17 mouse cellular contexts compared by ENCODE assay signal in genomic region chr1:133021391-133021790, GRCm38 (mm10). TPM values are rescaled to one million over a fixed set of nuclear protein-coding genes. Genes with fewer than 3 reads are reported as not detected.
DNase-seq lines count a peak whose midpoint lies in the region; ATAC-seq and TF ChIP-seq lines count a peak whose summit lies in the region.
"Had no signal": no experiment of that assay in that cellular context is flagged by ENCODE, and none has a peak within 500 bp of the region (broad histone marks: within the 10 kb centered on the region; RNA-seq: fewer than 3 reads in every experiment).

No protein-coding gene starts in this region.

- no peak for ATAC-seq in hindbrain, postnatal 0 days
- no peak for ATAC-seq in hindbrain, embryonic 13.5 days (ENCODE audit: low FRiP score)
- no peak for ATAC-seq in megakaryocyte, adult 5-6 weeks (ENCODE audit: poor library complexity, severe bottlenecking)
- ATAC-seq in stomach, postnatal 0 days (ENCODE audit: low FRiP score, low TSS enrichment), result no peak
- ATAC-seq in erythroid progenitor cell, adult 5-6 weeks (replicated peaks; ENCODE audit: low FRiP score, poor library complexity, severe bottlenecking), result no peak

- H3K27ac ChIP-seq in hindbrain, postnatal 0 days, result no peak overlapping the region
- H3K27ac ChIP-seq in hindbrain, embryonic 13.5 days, result no peak overlapping the region
- H3K27ac ChIP-seq in ES-E14 (ENCODE audit: insufficient read depth, low read depth, low read length, poor library complexity, severe bottlenecking), result peak overlapping the region; percentile 99
- no peak overlapping the region for H3K27ac ChIP-seq in stomach, postnatal 0 days (replicated peaks)
- H3K27ac ChIP-seq: heart, embryonic 15.5 days; hindbrain, embryonic 12.5 days; neural tube, embryonic 13.5 days had no signal

- H3K9ac ChIP-seq in hindbrain, postnatal 0 days (replicated peaks; ENCODE audit: low read length), result no peak overlapping the region
- H3K9ac ChIP-seq in hindbrain, embryonic 13.5 days, result no peak overlapping the region
- H3K9ac ChIP-seq in ES-E14 (ENCODE audit: insufficient read depth, low read depth, low read length, poor library complexity, severe bottlenecking), result peak overlapping the region; percentile 70; the same call in 1 of the 2 replicates
- no peak overlapping the region for H3K9ac ChIP-seq in stomach, postnatal 0 days (ENCODE audit: low read length)
- H3K9ac ChIP-seq: heart, embryonic 15.5 days; hindbrain, embryonic 12.5 days; liver, embryonic 15.5 days; neural tube, embryonic 13.5 days had no signal

- no peak for TF ChIP-seq EP300 in stomach, postnatal 0 days (optimal IDR thresholded peaks at IDR 0.05)

- no peaks in the 10 kb centered on the region for H3K9me3 ChIP-seq in hindbrain, postnatal 0 days (ENCODE audit: low read length)
- H3K9me3 ChIP-seq in hindbrain, embryonic 13.5 days, result no peaks in the 10 kb centered on the region
- no peaks in the 10 kb centered on the region for H3K9me3 ChIP-seq in megakaryocyte, embryonic 14.5 days
- H3K9me3 ChIP-seq in ES-E14 (ENCODE audit: control insufficient read depth, insufficient read depth, low read depth, low read length), result no peaks in the 10 kb centered on the region
- no peaks in the 10 kb centered on the region for H3K9me3 ChIP-seq in stomach, postnatal 0 days (ENCODE audit: control insufficient read depth, low read length)
- H3K9me3 ChIP-seq: heart, embryonic 15.5 days; hindbrain, embryonic 12.5 days; liver, embryonic 15.5 days; neural tube, embryonic 13.5 days had no signal

- 93% methylated on average over 7 of the region's 7 CpGs for WGBS in hindbrain, postnatal 0 days
- 94% methylated on average over 7 of the region's 7 CpGs for WGBS in hindbrain, embryonic 13.5 days
- 89% methylated on average over 7 of the region's 7 CpGs for WGBS in stomach, postnatal 0 days

- H3K4me1 ChIP-seq in hindbrain, postnatal 0 days (ENCODE audit: insufficient read depth, low read length), result peaks cover 3% of the 10 kb centered on the region; the same call in 1 of the 2 replicates
- H3K4me1 ChIP-seq in hindbrain, embryonic 13.5 days (replicated peaks), result peaks cover 15% of the 10 kb centered on the region
- peaks cover 47% of the 10 kb centered on the region for H3K4me1 ChIP-seq in megakaryocyte, embryonic 14.5 days
- peaks cover 0 to 5% of the 10 kb centered on the region in 2 experiments; a peak in 1 of 4 replicates for H3K4me1 ChIP-seq in ES-E14 (ENCODE audit: control insufficient read depth in 2 of 2, insufficient read depth in 2 of 2, low read length in 2 of 2, poor library complexity in 1 of 2)
- H3K4me1 ChIP-seq in stomach, postnatal 0 days (replicated peaks; ENCODE audit: control insufficient read depth, insufficient read depth), result peaks cover 3% of the 10 kb centered on the region; the same call in 1 of the 2 replicates

- no peak overlapping the region for H3K4me3 ChIP-seq in hindbrain, postnatal 0 days (ENCODE audit: low read length)
- no peak overlapping the region for H3K4me3 ChIP-seq in hindbrain, embryonic 13.5 days
- peak overlapping the region; percentile 80 for H3K4me3 ChIP-seq in megakaryocyte, embryonic 14.5 days (replicated peaks)
- H3K4me3 ChIP-seq in ES-E14 (ENCODE audit: insufficient read depth in 1 of 2, low read depth in 1 of 2, low read length in 2 of 2, poor library complexity in 1 of 2, severe bottlenecking in 1 of 2), result peak overlapping the region; percentile 3 to 60; a peak in 3 of 4 replicates
- no peak overlapping the region for H3K4me3 ChIP-seq in stomach, postnatal 0 days (ENCODE audit: low read depth, low read length)
- H3K4me3 ChIP-seq: heart, embryonic 15.5 days; hindbrain, embryonic 12.5 days; liver, embryonic 15.5 days; neural tube, embryonic 13.5 days had no signal

- H3K36me3 ChIP-seq in hindbrain, postnatal 0 days (ENCODE audit: insufficient read depth, low read length), result peaks cover 3% of the 10 kb centered on the region; the same call in 1 of the 2 replicates
- peaks cover 20% of the 10 kb centered on the region for H3K36me3 ChIP-seq in hindbrain, embryonic 13.5 days
- H3K36me3 ChIP-seq in megakaryocyte, embryonic 14.5 days (replicated peaks; ENCODE audit: low read length), result peaks cover 42% of the 10 kb centered on the region
- H3K36me3 ChIP-seq in ES-E14 (ENCODE audit: control insufficient read depth, insufficient read depth, low read length, poor library complexity, severe bottlenecking), result peaks cover 7% of the 10 kb centered on the region
- no peaks in the 10 kb centered on the region for H3K36me3 ChIP-seq in stomach, postnatal 0 days (ENCODE audit: control insufficient read depth, insufficient read depth, low read length)

- H3K4me2 ChIP-seq in hindbrain, postnatal 0 days (ENCODE audit: low read depth, low read length), result no peak overlapping the region
- no peak overlapping the region for H3K4me2 ChIP-seq in hindbrain, embryonic 13.5 days
- H3K4me2 ChIP-seq in stomach, postnatal 0 days (replicated peaks; ENCODE audit: low read depth), result no peak overlapping the region
- H3K4me2 ChIP-seq: heart, embryonic 15.5 days; hindbrain, embryonic 12.5 days; liver, embryonic 15.5 days; neural tube, embryonic 13.5 days had no signal

- TF ChIP-seq CTCF in hindbrain, postnatal 0 days (IDR thresholded peaks at IDR 0.05; ENCODE audit: low read depth), result 0 out of 2 replicates have a peak, but pooled peaks have one; percentile 16
- peak; percentile 40; the same call in 1 of the 2 replicates for TF ChIP-seq CTCF in stomach, postnatal 0 days (IDR thresholded peaks at IDR 0.05; ENCODE audit: low read depth)

- H3K27me3 ChIP-seq in hindbrain, postnatal 0 days (ENCODE audit: insufficient read depth, low read length), result no peaks in the 10 kb centered on the region
- H3K27me3 ChIP-seq in hindbrain, embryonic 13.5 days, result no peaks in the 10 kb centered on the region
- H3K27me3 ChIP-seq in megakaryocyte, embryonic 14.5 days (replicated peaks), result no peaks in the 10 kb centered on the region
- H3K27me3 ChIP-seq in stomach, postnatal 0 days (ENCODE audit: control insufficient read depth, insufficient read depth, low read length), result no peaks in the 10 kb centered on the region
- H3K27me3 ChIP-seq: heart, embryonic 15.5 days; hindbrain, embryonic 12.5 days; liver, embryonic 15.5 days; neural tube, embryonic 13.5 days had no signal

- DNase-seq in hindbrain, postnatal 0 days (ENCODE audit: low spot score), result no peak
- DNase-seq in ES-E14 (ENCODE audit: low read depth, low spot score), result no peak
- no peak for DNase-seq in stomach, postnatal 0 days (ENCODE audit: low spot score)
- DNase-seq: cerebellum, adult 11-12 months; cerebellum, postnatal 36 days; kidney, adult 18-20 months; kidney, postnatal 36 days; left cerebral cortex, postnatal 4 days; thymus, adult 2 months had no signal

- in situ Hi-C loops in ES-E14 (cut with MboI; ENCODE audit: low sequenced_read_pairs in 2 of 2, unreplicated experiment in 2 of 2), result no loop called here

TF ChIP-seq in ES-E14, 5 proteins besides CTCF, POLR2A, EP300 and RAD21:
- TF ChIP-seq ZNF384 (IDR thresholded peaks at IDR 0.05; ENCODE audit: low read depth, low read length) (no peak), HCFC1 (IDR thresholded peaks at IDR 0.05; ENCODE audit: borderline replicate concordance, insufficient read depth, low read length) (no peak), ZC3H11A (IDR thresholded peaks at IDR 0.05; ENCODE audit: borderline replicate concordance, low read depth, low read length) (no peak), MAFK (IDR thresholded peaks at IDR 0.05; ENCODE audit: insufficient read depth, low read depth, low read length) (no peak), CHD2 (IDR thresholded peaks at IDR 0.05; ENCODE audit: low read depth, low read length) (no peak)

RNA-seq across cellular contexts. Expression of gene Mdm4, which starts 9.0 kb away (rescaled TPM):
- 55.3 and 61.3 TPM in 2 replicates for total RNA-seq in hindbrain, postnatal 0 days (2014; rRNA removed)
- 29.1 and 32.2 TPM in 2 replicates for polyA plus RNA-seq in hindbrain, postnatal 0 days (2015; fragmentation: Nextera tagmentation; extraction: Ambion mirVana)
- 41.5 and 48.0 TPM in 2 replicates for polyA plus RNA-seq in hindbrain, embryonic 13.5 days (2015; fragmentation: Nextera tagmentation; extraction: Ambion mirVana)
- 7.3 TPM in 1 of 2 replicates, not detected in the other for polyA plus RNA-seq in megakaryocyte, embryonic 14.5 days (2012; ENCODE audit: insufficient read depth, low replicate concordance)
- 66.6 and 69.0 TPM in 2 replicates for total RNA-seq in megakaryocyte, adult 5-6 weeks (2015)
- 88.5 and 97.9 TPM in 2 replicates for total RNA-seq in megakaryocyte, adult 5-6 weeks (2017)
- 136 and 254 TPM in 2 replicates for total RNA-seq in ES-E14 (2012; rRNA removed)
- polyA plus RNA-seq in stomach, postnatal 0 days (2015; fragmentation: Nextera tagmentation; extraction: Ambion mirVana), result 11.1 and 11.3 TPM in 2 replicates
- total RNA-seq in erythroid progenitor cell, adult 5-6 weeks (2015; ENCODE audit: low replicate concordance), result 92.3 and 118 TPM in 2 replicates
- 148 and 163 TPM in 2 replicates for total RNA-seq in erythroid progenitor cell, adult 5-6 weeks (2017; ENCODE audit: low replicate concordance)

RNA-seq across cellular contexts. Expression of gene Pik3c2b, which starts 24.1 kb away (rescaled TPM):
- total RNA-seq in hindbrain, postnatal 0 days (2014; rRNA removed), result 20.7 and 23.0 TPM in 2 replicates
- polyA plus RNA-seq in hindbrain, postnatal 0 days (2015; fragmentation: Nextera tagmentation; extraction: Ambion mirVana), result 7.1 and 8.7 TPM in 2 replicates
- polyA plus RNA-seq in hindbrain, embryonic 13.5 days (2015; fragmentation: Nextera tagmentation; extraction: Ambion mirVana), result 14.6 and 15.3 TPM in 2 replicates
- 0.56 and 0.73 TPM in 2 replicates for polyA plus RNA-seq in megakaryocyte, embryonic 14.5 days (2012; ENCODE audit: insufficient read depth, low replicate concordance)
- 0.67 and 1.1 TPM in 2 replicates for total RNA-seq in megakaryocyte, adult 5-6 weeks (2015)
- total RNA-seq in megakaryocyte, adult 5-6 weeks (2017), result 0.48 and 0.98 TPM in 2 replicates
- total RNA-seq in ES-E14 (2012; rRNA removed), result 3.1 and 4.7 TPM in 2 replicates
- polyA plus RNA-seq in stomach, postnatal 0 days (2015; fragmentation: Nextera tagmentation; extraction: Ambion mirVana), result 4.2 and 4.7 TPM in 2 replicates
- 2.9 and 3.2 TPM in 2 replicates for total RNA-seq in erythroid progenitor cell, adult 5-6 weeks (2015; ENCODE audit: low replicate concordance)
- total RNA-seq in erythroid progenitor cell, adult 5-6 weeks (2017; ENCODE audit: low replicate concordance), result 0.23 and 0.90 TPM in 2 replicates

Comparison
In these comparisons a context has a peak if more than half of its experiments do, and no peak if none do; other contexts are left out.
1. H3K4me3 ChIP-seq: peak in megakaryocyte, embryonic 14.5 days (single experiment) and ES-E14 (2 of 2); none in hindbrain, postnatal 0 days (single experiment), hindbrain, embryonic 13.5 days (single experiment) and stomach, postnatal 0 days (single experiment).